Mouse (Mus musculus) cerebellum, adult 2 months (tissue): Measurements from ENCODE around the gene Olfr959.

Experiments
- CTCF ChIP-seq: fragments of 200-500 bp; IDR thresholded peaks from 2 replicates; pipeline ENCODE4 v1.5.1; 2011; ENCODE audit warnings: low read depth, mild to moderate bottlenecking, control low read depth, low read length, moderate library complexity, borderline replicate concordance; ENCODE audit not compliant: insufficient read depth
- POLR2A ChIP-seq: fragments of 200-500 bp; IDR thresholded peaks from 2 replicates; pipeline ENCODE4 v1.6.1; 2011; ENCODE audit warnings: low read length, control low read depth, borderline replicate concordance; ENCODE audit not compliant: insufficient read depth

DNA sequence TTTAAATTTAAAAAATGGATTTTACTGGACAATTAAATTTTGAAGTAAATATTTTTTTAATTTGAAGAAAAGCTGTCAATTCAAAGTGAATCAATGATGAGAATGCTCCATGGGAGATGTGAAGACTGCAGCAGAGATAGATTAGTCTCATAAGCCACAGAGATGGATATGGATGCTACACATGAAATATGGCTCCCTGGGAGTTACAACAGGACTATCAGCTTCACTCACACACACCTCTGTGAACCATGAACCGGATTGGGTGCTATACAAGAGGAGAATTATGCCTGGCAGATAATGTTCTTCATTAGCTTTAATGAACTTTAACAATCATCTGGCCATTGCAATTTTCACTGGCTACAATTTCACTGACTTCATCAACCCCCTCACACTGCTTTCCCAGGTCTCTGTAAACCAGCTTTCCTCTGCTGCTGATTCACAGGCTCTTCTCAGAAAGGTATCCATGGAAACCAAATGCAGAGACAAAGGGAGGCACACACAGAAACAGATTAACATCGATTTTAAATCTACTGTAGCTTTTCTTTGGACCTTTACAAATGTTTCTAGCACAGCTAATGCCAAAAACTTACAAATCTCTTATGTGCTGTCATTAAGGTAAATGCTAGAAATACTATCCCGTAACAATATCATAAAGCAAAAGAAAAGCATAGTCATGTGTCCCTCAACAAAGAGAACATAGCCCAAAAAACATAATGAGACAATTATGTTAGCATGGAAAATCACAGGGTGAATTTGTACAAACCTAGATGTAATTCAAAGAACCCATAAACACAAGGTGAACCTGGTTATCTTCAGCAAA lies 17.6 kb downstream of the Olfr959 start:
- TF ChIP-seq POLR2A (no peak), CTCF (no peak)
